Mouse (Mus musculus): ENCODE data around the gene Gm3854.

GRCm38 (mm10) chr7:6386995-6387394 lies 43.4 kb downstream of the Gm3854 start:
- TF ChIP-seq POLR2A (IDR thresholded peaks at IDR 0.05; ENCODE audit: borderline replicate concordance, extremely low read depth, low read depth, low read length) (no peak), CTCF (IDR thresholded peaks at IDR 0.05; ENCODE audit: insufficient read depth, low read length) (no peak)
